Mouse (Mus musculus) spleen, adult 2 months (tissue): ENCODE data around the gene Zgrf1. TPM values are rescaled to one million over a fixed set of nuclear protein-coding genes. Genes with fewer than 3 reads are reported as not detected.

Source experiments
- DNase-seq, 2 experiments: peaks; one replicate each; pipeline versions ENCODE4 v3.0.0 to v3.0.0-alpha.2; 2012 to 2021; ENCODE audit warnings: low spot score in 2 of 2, low read depth in 1 of 2
- H3K27ac ChIP-seq: fragments of 200-500 bp; 2 replicates; pipeline ENCODE4 v1.5.1; 2012; ENCODE audit warnings: low read length, inconsistent platforms; ENCODE audit not compliant: insufficient read depth
- H3K27me3 ChIP-seq: fragments of 200-500 bp; 2 replicates; pipeline ENCODE4 v1.6.1; 2012; ENCODE audit warnings: mild to moderate bottlenecking, moderate library complexity, low read length, inconsistent platforms; ENCODE audit not compliant: control insufficient read depth, insufficient read depth
- H3K36me3 ChIP-seq: fragments of 200-500 bp; 2 replicates; pipeline ENCODE4 v1.6.1; 2012; ENCODE audit warnings: mild to moderate bottlenecking, low read length, inconsistent platforms; ENCODE audit not compliant: control insufficient read depth, insufficient read depth
- H3K4me1 ChIP-seq: fragments of 200-500 bp; 2 replicates; pipeline ENCODE4 v1.6.1; 2011; ENCODE audit warnings: inconsistent platforms; ENCODE audit not compliant: control insufficient read depth, insufficient read depth, insufficient read length
- H3K4me3 ChIP-seq: fragments of 200-500 bp; 2 replicates; pipeline ENCODE4 v1.5.1; 2011; ENCODE audit warnings: mild to moderate bottlenecking, inconsistent platforms; ENCODE audit not compliant: insufficient read depth, insufficient read length; ENCODE audit errors: extremely low read depth
- CTCF ChIP-seq: fragments of 200-500 bp; IDR thresholded peaks from 2 replicates; pipeline ENCODE4 v1.5.1; 2011; ENCODE audit warnings: mild to moderate bottlenecking, inconsistent platforms; ENCODE audit not compliant: insufficient read depth, insufficient read length, insufficient replicate concordance; ENCODE audit errors: extremely low read depth
- POLR2A ChIP-seq: fragments of 200-500 bp; IDR thresholded peaks from 2 replicates; pipeline ENCODE4 v1.6.1; 2011; ENCODE audit warnings: low read depth, low read length, inconsistent platforms
- WGBS: fragments of 180-500 bp; shearing (Covaris S2); methylation state at CpG from one replicate; pipeline ENCODE4 v1.1.7; 2018; 5-methylcytosine and 5-hydroxymethylcytosine counted together
- polyA plus RNA-seq: library from polyadenylated mRNA; depleted of rRNA; stranded (reverse); fragments of >200 nt; gene quantifications from 2 replicates; pipeline ENCODE4 v1.2.3, GENCODE M21; 2012; rRNA removed

Gene Zgrf1
- polyA plus RNA-seq, 1 experiment, result 0.72 TPM

DNA sequence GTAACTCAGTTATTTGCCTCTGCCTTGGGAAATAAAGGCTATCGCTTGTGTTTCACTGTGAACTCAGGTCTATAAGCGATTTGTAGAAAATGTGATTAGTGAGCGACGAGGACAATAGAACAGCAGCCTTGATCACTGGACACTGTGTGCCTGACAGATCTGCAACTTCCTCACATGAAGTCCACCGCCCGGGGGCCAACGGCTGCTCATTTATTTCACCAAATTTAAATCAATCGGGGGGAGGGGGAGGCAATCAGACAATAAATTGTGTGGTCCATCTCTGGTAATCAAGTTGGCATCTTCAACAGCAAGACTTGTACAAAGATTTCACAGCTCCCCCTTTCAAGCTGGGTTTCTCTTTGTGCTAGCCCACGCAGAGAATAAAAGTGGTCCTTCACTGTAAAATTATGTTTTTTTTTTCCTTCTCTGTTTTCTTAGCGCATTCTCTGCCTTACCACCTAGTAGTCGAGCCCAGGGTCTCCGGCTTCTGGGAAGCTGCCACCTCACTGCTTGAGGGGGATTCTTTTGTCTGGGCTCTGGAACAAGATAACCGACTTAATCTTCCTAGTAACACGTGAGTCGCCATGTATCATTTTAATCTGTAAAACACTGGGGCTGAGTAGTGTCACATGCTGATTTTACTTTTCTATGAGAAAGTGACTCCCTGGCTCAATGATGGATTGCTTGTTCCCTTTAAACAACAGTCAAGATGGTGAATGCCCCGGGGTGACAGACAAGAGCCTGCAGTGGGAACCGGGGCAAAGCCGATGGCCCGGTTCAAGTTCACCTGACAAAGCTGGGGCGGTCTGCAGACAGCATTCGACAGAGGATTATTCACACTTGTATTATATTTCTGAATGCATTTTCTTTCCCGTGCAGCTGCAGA is 108.6 kb downstream of the Zgrf1 start:
- TF ChIP-seq CTCF (no peak), POLR2A (no peak)
- H3K27me3 ChIP-seq, result no peaks in the 10 kb centered on the region
- no peak overlapping the region for H3K4me3 ChIP-seq
- no peak overlapping the region for H3K27ac ChIP-seq
- 86% methylated on average over 22 of the region's 22 CpGs for WGBS
- H3K36me3 ChIP-seq, result no peaks in the 10 kb centered on the region
- no peak for DNase-seq
- H3K4me1 ChIP-seq, result no peaks in the 10 kb centered on the region

Other genes with a start within 250 kb of the Zgrf1 start
- 2.1 and 2.5 TPM in 2 replicates for gene Ank2, start 54.1 kb upstream of the Zgrf1 start, polyA plus RNA-seq
- 0.95 and 1.1 TPM in 2 replicates for gene Larp7, start 140 bp upstream of the Zgrf1 start, polyA plus RNA-seq
- not detected in 2 replicates for gene Neurog2, start 79.6 kb downstream of the Zgrf1 start, polyA plus RNA-seq
- gene Alpk1, start 227.0 kb downstream of the Zgrf1 start, polyA plus RNA-seq, result 1.5 and 1.6 TPM in 2 replicates
- gene Tifa, start 236.3 kb downstream of the Zgrf1 start, polyA plus RNA-seq, result 9.3 and 14.3 TPM in 2 replicates